Mouse (Mus musculus) heart, embryonic 15.5 days (tissue): Measurements from ENCODE around the gene Ppp1r15b. TPM values are rescaled to one million over a fixed set of nuclear protein-coding genes. Genes with fewer than 3 reads are reported as not detected.

Experiments
- ATAC-seq: fragments of 200-750 bp; cut with Nextera tagmentation; replicated peaks from 2 replicates; pipeline ENCODE4 v1.8.0; 2017; ENCODE audit warnings: low read depth, moderate TSS enrichment; ENCODE audit not compliant: insufficient number of reproducible peaks, insufficient read depth, low FRiP score
- H3K27ac ChIP-seq: fragments of 300-500 bp; sonication (generic); 2 replicates; pipeline ENCODE4 v1.5.1; 2015; ENCODE audit warnings: mild to moderate bottlenecking, inconsistent platforms
- H3K27me3 ChIP-seq: fragments of 300-500 bp; sonication (generic); 2 replicates; pipeline ENCODE4 v1.6.1; 2015; ENCODE audit warnings: inconsistent platforms
- H3K36me3 ChIP-seq: fragments of 300-500 bp; sonication (generic); 2 replicates; pipeline ENCODE4 v1.6.1; 2015; ENCODE audit warnings: mild to moderate bottlenecking, inconsistent platforms
- H3K4me1 ChIP-seq: fragments of 300-500 bp; sonication (generic); replicated peaks from 2 replicates; pipeline ENCODE4 v1.6.1; 2015; ENCODE audit warnings: inconsistent platforms
- H3K4me2 ChIP-seq: fragments of 300-500 bp; sonication (generic); 2 replicates; pipeline ENCODE4 v1.6.1; 2015; ENCODE audit warnings: inconsistent platforms, mild to moderate bottlenecking, moderate library complexity
- H3K4me3 ChIP-seq: fragments of 300-500 bp; sonication (generic); 2 replicates; pipeline ENCODE4 v1.5.1; 2015; ENCODE audit warnings: mild to moderate bottlenecking, inconsistent platforms
- H3K9ac ChIP-seq: fragments of 300-500 bp; sonication (generic); 2 replicates; pipeline ENCODE4 v1.6.1; 2015; ENCODE audit warnings: mild to moderate bottlenecking, inconsistent platforms
- H3K9me3 ChIP-seq: fragments of 300-500 bp; sonication (generic); replicated peaks from 2 replicates; pipeline ENCODE4 v1.6.1; 2016; ENCODE audit warnings: inconsistent platforms
- WGBS: fragments of 180-500 bp; shearing (Covaris S2); methylation state at CpG from one replicate; pipeline ENCODE4 v1.1.7; 2015; ENCODE audit warnings: mixed read lengths; 5-methylcytosine and 5-hydroxymethylcytosine counted together
- polyA plus RNA-seq: library from polyadenylated mRNA; unstranded; fragments of >200 nt; fragmentation: Nextera tagmentation; extraction: Ambion mirVana; gene quantifications from 2 replicates; pipeline ENCODE4 v1.2.1, GENCODE M21; 2015

The Ppp1r15b gene
- polyA plus RNA-seq, 1 experiment from 2014 or later: 20.2 TPM

- Histone ChIP-seq H3K4me3 (no peak overlapping the region), H3K27ac (no peak overlapping the region), H3K4me1 (no peaks in the 10 kb centered on the region), H3K27me3 (no peaks in the 10 kb centered on the region), H3K36me3 (no peaks in the 10 kb centered on the region), H3K9me3 (no peaks in the 10 kb centered on the region), H3K9ac (no peak overlapping the region), H3K4me2 (no peak overlapping the region)
- ATAC-seq: no peak
- 86% methylated on average over 6 of the region's 6 CpGs for WGBS
Measured at GRCm38 (mm10) chr1:133124137-133124536, 6.8 kb upstream of the Ppp1r15b start.

- no peak overlapping the region for H3K9ac ChIP-seq
- no peak for ATAC-seq
- peaks cover 10% of the 10 kb centered on the region; the same call in 1 of the 2 replicates for H3K4me1 ChIP-seq
- no peak overlapping the region for H3K4me3 ChIP-seq
- no peaks in the 10 kb centered on the region for H3K9me3 ChIP-seq
- WGBS: 88% methylated on average over 9 of the region's 9 CpGs
- no peaks in the 10 kb centered on the region for H3K36me3 ChIP-seq
- H3K27ac ChIP-seq: no peak overlapping the region
- no peak overlapping the region for H3K4me2 ChIP-seq
- H3K27me3 ChIP-seq: no peaks in the 10 kb centered on the region
Measured at GRCm38 (mm10) chr1:133125640-133126364, 5.1 kb upstream of the Ppp1r15b start.

- no peaks in the 10 kb centered on the region for H3K9me3 ChIP-seq
- ATAC-seq: no peak
- H3K27me3 ChIP-seq: no peaks in the 10 kb centered on the region
- H3K4me1 ChIP-seq: peaks cover 10% of the 10 kb centered on the region; the same call in 1 of the 2 replicates
- H3K9ac ChIP-seq: no peak overlapping the region
- no peak overlapping the region for H3K4me2 ChIP-seq
- H3K4me3 ChIP-seq: no peak overlapping the region
- no peaks in the 10 kb centered on the region for H3K36me3 ChIP-seq
- WGBS: 74% methylated on average over 4 of the region's 4 CpGs
- H3K27ac ChIP-seq: no peak overlapping the region
Measured at GRCm38 (mm10) chr1:133126365-133126740, 4.6 kb upstream of the Ppp1r15b start.

GRCm38 (mm10) chr1:133127328-133127727 is 3.6 kb upstream of the Ppp1r15b start:
- Histone ChIP-seq H3K27me3 (no peaks in the 10 kb centered on the region), H3K9ac (no peak overlapping the region), H3K27ac (no peak overlapping the region), H3K36me3 (no peaks in the 10 kb centered on the region), H3K9me3 (no peaks in the 10 kb centered on the region), H3K4me2 (no peak overlapping the region), H3K4me3 (no peak overlapping the region), H3K4me1 (peaks cover 10% of the 10 kb centered on the region; the same call in 1 of the 2 replicates)
- 52% methylated on average over 9 of the region's 9 CpGs for WGBS
- no peak for ATAC-seq

GRCm38 (mm10) chr1:133129471-133130221 is 1.3 kb upstream of the Ppp1r15b start:
- Histone ChIP-seq H3K4me1 (peaks cover 27% of the 10 kb centered on the region), H3K9me3 (no peaks in the 10 kb centered on the region), H3K4me2 (peak overlapping the region; percentile 96), H3K27ac (0 out of 2 replicates have a peak overlapping the region, but pooled peaks have one; percentile 99), H3K27me3 (no peaks in the 10 kb centered on the region), H3K36me3 (no peaks in the 10 kb centered on the region), H3K9ac (no peak overlapping the region), H3K4me3 (0 out of 2 replicates have a peak overlapping the region, but pooled peaks have one; percentile 1)
- 40% methylated on average over 16 of the region's 16 CpGs for WGBS
- ATAC-seq: no peak

- H3K36me3 ChIP-seq: peaks cover 6% of the 10 kb centered on the region; the same call in 1 of the 2 replicates
- H3K4me2 ChIP-seq: peak overlapping the region; percentile 96
- peak overlapping the region; percentile 97 for H3K9ac ChIP-seq
- no peak; the same call in 1 of the 2 replicates for ATAC-seq
- H3K9me3 ChIP-seq: no peaks in the 10 kb centered on the region
- H3K4me3 ChIP-seq: peak overlapping the region; percentile 82
- WGBS: 0% methylated on average over 31 of the region's 35 CpGs
- peaks cover 41% of the 10 kb centered on the region for H3K4me1 ChIP-seq
- H3K27ac ChIP-seq: peak overlapping the region; percentile 99
- no peaks in the 10 kb centered on the region for H3K27me3 ChIP-seq
Measured at GRCm38 (mm10) chr1:133131561-133131905, 590 bp downstream of the Ppp1r15b start.

- WGBS: 0% methylated on average over 11 of the region's 11 CpGs
- ATAC-seq: no peak
Measured at GRCm38 (mm10) chr1:133131936-133132335, 993 bp downstream of the Ppp1r15b start.

GRCm38 (mm10) chr1:133132388-133133326 is 1.7 kb downstream of the Ppp1r15b start:
- Histone ChIP-seq H3K27me3 (no peaks in the 10 kb centered on the region), H3K4me1 (peaks cover 41% of the 10 kb centered on the region), H3K36me3 (peaks cover 16% of the 10 kb centered on the region), H3K9ac (peak overlapping the region; percentile 97), H3K4me2 (peak overlapping the region; percentile 96), H3K4me3 (peak overlapping the region; percentile 82), H3K9me3 (no peaks in the 10 kb centered on the region), H3K27ac (peak overlapping the region; percentile 99)
- WGBS: 3% methylated on average over 26 of the region's 26 CpGs
- no peak for ATAC-seq

More at GRCm38 (mm10) chr1:133131936-133132335, 993 bp downstream of the Ppp1r15b start:
- peaks cover 41% of the 10 kb centered on the region for H3K4me1 ChIP-seq
- peak overlapping the region; percentile 82 for H3K4me3 ChIP-seq
- H3K9me3 ChIP-seq: no peaks in the 10 kb centered on the region
- peak overlapping the region; percentile 97 for H3K9ac ChIP-seq
- H3K4me2 ChIP-seq: peak overlapping the region; percentile 96
- peaks cover 9% of the 10 kb centered on the region for H3K36me3 ChIP-seq
- peak overlapping the region; percentile 99 for H3K27ac ChIP-seq
- H3K27me3 ChIP-seq: no peaks in the 10 kb centered on the region

GRCm38 (mm10) chr1:133133425-133133824 is 2.5 kb downstream of the Ppp1r15b start:
- Histone ChIP-seq H3K9ac (peak overlapping the region; percentile 97), H3K36me3 (peaks cover 24% of the 10 kb centered on the region), H3K27ac (peak overlapping the region; percentile 99), H3K4me3 (peak overlapping the region; percentile 82), H3K4me1 (peaks cover 41% of the 10 kb centered on the region), H3K27me3 (no peaks in the 10 kb centered on the region), H3K4me2 (peak overlapping the region; percentile 96), H3K9me3 (no peaks in the 10 kb centered on the region)
- ATAC-seq: no peak
- whole genome bisulfite sequencing: 8% methylated on average over 2 of the region's 2 CpGs

GRCm38 (mm10) chr1:133134071-133134470 is 3.1 kb downstream of the Ppp1r15b start:
- peaks cover 29% of the 10 kb centered on the region for H3K36me3 ChIP-seq
- peak overlapping the region; percentile 82 for H3K4me3 ChIP-seq
- H3K4me2 ChIP-seq: peak overlapping the region; percentile 96
- peak overlapping the region; percentile 36 for H3K27ac ChIP-seq
- H3K9ac ChIP-seq: peak overlapping the region; percentile 97
- no peaks in the 10 kb centered on the region for H3K9me3 ChIP-seq
- no peaks in the 10 kb centered on the region for H3K27me3 ChIP-seq
- 6% methylated on average over 4 of the region's 4 CpGs for WGBS
- peaks cover 41% of the 10 kb centered on the region for H3K4me1 ChIP-seq
- ATAC-seq: no peak
